Mouse (Mus musculus) brain, embryonic 14.5 days (tissue): ENCODE measurements around the gene Dlx6.

Experiments used
- CTCF ChIP-seq: fragments of 200-500 bp; IDR thresholded peaks from 2 replicates; pipeline ENCODE4 v1.5.1; 2012; ENCODE audit warnings: inconsistent platforms, mild to moderate bottlenecking, moderate library complexity, borderline replicate concordance; ENCODE audit not compliant: insufficient read depth, insufficient read length; ENCODE audit errors: extremely low read depth
- POLR2A ChIP-seq: fragments of 200-500 bp; IDR thresholded peaks from 2 replicates; pipeline ENCODE4 v1.6.1; 2012; ENCODE audit warnings: mild to moderate bottlenecking, inconsistent platforms, borderline replicate concordance; ENCODE audit not compliant: poor library complexity, insufficient read depth, insufficient read length, severe bottlenecking; ENCODE audit errors: extremely low read depth

- no peak for TF ChIP-seq POLR2A
- TF ChIP-seq CTCF: no peak
Observed at GRCm38 (mm10) chr6:6819134-6819533, 44.0 kb upstream of the Dlx6 start.
